Mouse (Mus musculus) splenic B cell, adult 2 months (primary cell): ENCODE data around the gene Pgap3.
"Not testable (repeated sequence)": the region's sequence is repeated elsewhere in the genome, so short reads cannot be mapped to it uniquely, and the experiment has no call there.

Experiments used
- DNase-seq: peaks from one replicate; pipeline ENCODE4 v3.0.0-alpha.2; 2011; ENCODE audit warnings: low read depth, low spot score
- H3K27me3 ChIP-seq: 2 replicates; pipeline ENCODE4 v1.6.1; 2012; ENCODE audit warnings: mild to moderate bottlenecking, low read length, moderate library complexity, mixed read lengths; ENCODE audit not compliant: control insufficient read depth, poor library complexity, insufficient read depth, severe bottlenecking
- H3K36me3 ChIP-seq: 2 replicates; pipeline ENCODE4 v1.6.1; 2012; ENCODE audit warnings: mild to moderate bottlenecking, low read length, moderate library complexity, mixed read lengths; ENCODE audit not compliant: control insufficient read depth, poor library complexity, insufficient read depth, severe bottlenecking

Gene Pgap3

DNA sequence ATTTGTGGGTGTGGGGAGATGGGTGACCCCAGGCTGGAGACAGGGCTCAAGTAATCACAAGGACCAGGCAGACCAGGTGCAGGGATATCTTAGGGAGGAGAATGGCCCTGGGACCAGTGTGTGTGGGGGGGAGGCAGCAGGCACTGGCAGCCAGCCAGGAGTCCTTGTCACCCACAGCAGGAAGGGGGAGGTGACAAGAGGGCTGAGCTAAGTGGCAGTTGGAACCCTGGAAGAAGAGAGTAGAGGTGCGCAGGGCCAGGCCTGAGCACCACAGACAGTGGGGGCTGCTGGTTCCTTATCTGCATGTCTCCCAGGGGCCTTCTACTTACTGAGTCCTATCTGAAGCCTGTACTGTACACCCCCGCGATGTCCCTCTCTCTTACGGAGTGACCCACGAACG lies 7.0 kb downstream of the Pgap3 start:
- no peaks in the 10 kb centered on the region; the same call in 1 of the 2 replicates for H3K27me3 ChIP-seq
- DNase-seq, result no peak
- H3K36me3 ChIP-seq, result no peaks in the 10 kb centered on the region

DNA sequence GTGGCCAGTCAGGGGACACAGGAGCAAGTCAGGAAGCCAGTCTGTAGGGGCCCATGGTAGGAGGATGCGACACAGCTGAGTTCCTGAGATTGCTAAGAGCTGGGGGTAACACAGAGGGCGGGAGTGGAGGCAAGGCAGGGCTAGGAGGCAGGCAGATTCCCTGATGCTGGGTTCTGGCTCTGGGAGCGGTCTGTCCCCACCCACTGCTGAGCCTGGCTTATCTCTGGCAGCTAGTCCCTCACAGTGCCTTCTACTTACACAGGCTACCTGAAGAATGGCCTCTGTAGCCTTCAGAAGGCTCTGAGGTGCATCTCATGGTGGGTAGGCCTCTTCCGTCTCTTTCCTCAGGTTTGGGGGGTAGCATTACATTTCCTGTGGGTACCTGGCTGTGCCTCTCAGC lies 7.6 kb downstream of the Pgap3 start:
- no peaks in the 10 kb centered on the region; the same call in 1 of the 2 replicates for H3K27me3 ChIP-seq
- no peak for DNase-seq
- H3K36me3 ChIP-seq, result no peaks in the 10 kb centered on the region

DNA sequence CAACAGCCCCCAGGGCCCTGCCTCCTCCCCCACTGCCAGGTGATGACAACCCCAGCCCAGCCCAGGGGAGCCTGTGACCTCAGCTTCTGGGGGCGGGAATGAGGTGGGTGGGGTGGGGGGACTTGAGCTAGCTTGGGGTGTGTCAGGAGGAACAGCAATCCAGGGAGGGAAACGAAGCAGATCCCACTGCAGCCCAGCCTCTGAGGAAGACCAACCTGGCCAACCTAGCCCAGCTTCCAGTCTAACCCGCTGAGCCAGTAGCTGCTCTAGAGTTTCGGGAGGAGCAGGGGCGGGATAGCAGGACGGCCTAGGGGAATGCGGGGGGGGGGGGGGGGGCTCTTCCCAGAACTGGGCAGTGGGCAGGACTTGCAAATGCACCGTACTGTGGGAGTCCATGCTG lies 8.3 kb downstream of the Pgap3 start:
- no peaks in the 10 kb centered on the region for H3K36me3 ChIP-seq
- DNase-seq, result no peak
- no peaks in the 10 kb centered on the region; the same call in 1 of the 2 replicates for H3K27me3 ChIP-seq

DNA sequence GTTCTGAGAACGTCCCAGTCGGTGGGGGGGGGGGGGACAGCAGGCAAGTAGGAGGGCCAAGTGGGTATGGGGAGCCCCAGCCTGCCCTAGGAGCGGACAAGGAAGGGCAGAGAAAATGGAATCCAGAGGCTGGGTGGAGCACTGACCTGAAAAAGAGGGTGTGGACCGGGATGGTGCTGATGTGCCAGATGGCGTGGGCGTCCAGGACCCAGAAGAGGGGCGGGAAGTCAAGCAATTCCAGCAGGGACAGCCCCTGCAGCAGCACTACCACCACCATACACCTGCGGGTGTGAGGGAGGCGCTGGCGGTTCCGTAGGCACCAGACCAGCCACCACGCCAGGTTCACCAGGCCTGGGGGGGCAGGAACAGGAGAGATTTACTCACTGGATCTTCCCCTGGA lies 10.1 kb downstream of the Pgap3 start:
- no peak for DNase-seq
- Histone ChIP-seq H3K36me3 (no peaks in the 10 kb centered on the region), H3K27me3 (no peaks in the 10 kb centered on the region)

DNA sequence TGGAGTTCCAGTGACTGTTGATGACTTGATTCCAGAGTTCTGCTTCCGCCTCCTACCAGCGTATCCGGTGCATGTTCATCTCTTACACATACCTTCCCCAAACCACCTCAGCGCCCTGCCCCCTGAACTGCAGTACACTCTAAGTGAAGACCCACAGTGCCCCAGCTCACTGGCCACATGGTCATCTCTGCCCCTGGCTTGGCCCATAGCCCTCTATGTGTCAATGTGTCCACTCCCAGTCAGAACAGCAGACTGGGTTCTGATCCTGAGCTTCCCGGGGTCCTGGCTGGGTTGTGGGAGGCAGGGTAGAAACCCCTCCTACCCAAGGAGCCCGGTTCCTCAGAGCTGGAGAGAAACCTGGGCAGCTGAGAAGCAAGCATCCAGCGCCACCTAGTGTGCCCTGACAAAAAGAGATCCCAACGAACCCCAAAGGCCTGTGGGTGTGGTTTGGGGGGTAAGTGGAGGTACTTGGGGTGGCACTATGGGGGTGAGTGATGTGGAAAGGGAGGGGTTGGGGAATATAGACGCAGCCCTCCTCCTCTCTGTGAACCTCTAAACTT lies 11.0 kb downstream of the Pgap3 start:
- no peaks in the 10 kb centered on the region for H3K27me3 ChIP-seq
- no peaks in the 10 kb centered on the region for H3K36me3 ChIP-seq
- peak; percentile 68 for DNase-seq

DNA sequence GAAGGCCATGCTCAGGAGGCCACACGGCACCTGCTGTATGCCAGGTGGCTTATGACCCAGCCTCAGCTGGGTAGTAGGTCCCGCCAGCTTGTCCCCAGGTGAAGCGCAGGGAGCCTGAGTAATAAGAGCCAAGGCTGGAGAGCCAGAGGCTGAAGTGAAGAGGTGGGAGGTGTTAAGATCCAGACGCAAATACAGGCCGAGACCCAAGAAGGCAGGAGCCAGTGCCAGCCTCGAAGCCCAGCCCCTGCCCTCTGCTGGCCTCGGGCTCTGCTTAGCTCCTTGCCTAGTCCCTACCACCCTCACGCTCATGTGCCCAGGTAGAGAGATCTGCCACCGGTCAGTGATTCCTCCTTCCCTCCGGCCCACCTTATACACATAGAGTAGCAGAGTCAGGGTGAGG lies 12.0 kb downstream of the Pgap3 start:
- no peak for DNase-seq
- H3K27me3 ChIP-seq, result no peaks in the 10 kb centered on the region
- no peaks in the 10 kb centered on the region for H3K36me3 ChIP-seq

DNA sequence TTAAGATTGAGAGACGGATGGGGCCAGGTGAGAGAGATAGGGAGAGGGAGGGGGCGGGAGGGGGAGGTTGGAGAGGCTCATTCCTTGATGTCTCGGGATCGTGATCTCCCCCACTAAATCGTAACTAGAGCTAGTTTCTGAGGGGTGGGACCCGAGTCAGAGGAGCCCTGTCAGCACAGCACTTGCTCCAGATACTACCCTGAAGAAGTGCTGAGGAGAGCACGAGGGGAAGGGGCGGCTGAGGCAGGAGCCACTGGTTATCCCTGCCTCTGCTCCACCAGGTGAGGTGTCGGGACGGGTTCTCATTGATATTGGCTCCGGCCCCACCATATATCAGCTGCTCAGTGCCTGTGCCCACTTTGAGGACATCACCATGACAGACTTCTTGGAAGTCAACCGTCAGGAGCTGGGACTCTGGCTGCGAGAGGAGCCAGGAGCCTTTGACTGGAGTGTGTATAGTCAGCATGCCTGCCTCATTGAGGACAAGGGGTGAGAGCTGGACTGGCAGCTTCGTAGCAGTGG lies 13.2 kb downstream of the Pgap3 start:
- H3K36me3 ChIP-seq, result no peaks in the 10 kb centered on the region
- no peaks in the 10 kb centered on the region for H3K27me3 ChIP-seq
- no peak for DNase-seq

DNA sequence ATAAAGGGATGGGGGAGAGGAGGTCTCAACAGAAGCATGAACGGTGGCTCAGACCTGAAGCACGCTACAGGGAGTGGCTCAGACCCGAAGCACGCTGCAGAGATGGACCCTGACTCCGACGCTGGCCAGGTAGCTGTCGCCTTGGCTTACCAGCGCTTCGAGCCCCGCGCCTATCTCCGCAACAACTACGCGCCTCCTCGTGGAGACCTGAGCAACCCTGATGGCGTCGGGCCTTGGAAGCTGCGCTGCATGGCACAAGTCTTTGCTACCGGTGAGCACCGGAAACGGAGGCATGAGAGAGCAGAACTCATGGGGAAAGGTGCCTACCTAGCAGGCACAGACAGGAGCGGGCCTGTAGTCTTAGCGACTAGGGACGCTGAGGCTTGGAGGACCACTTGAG lies 13.7 kb downstream of the Pgap3 start:
- H3K27me3 ChIP-seq, result no peaks in the 10 kb centered on the region
- no peaks in the 10 kb centered on the region for H3K36me3 ChIP-seq
- no peak for DNase-seq

DNA sequence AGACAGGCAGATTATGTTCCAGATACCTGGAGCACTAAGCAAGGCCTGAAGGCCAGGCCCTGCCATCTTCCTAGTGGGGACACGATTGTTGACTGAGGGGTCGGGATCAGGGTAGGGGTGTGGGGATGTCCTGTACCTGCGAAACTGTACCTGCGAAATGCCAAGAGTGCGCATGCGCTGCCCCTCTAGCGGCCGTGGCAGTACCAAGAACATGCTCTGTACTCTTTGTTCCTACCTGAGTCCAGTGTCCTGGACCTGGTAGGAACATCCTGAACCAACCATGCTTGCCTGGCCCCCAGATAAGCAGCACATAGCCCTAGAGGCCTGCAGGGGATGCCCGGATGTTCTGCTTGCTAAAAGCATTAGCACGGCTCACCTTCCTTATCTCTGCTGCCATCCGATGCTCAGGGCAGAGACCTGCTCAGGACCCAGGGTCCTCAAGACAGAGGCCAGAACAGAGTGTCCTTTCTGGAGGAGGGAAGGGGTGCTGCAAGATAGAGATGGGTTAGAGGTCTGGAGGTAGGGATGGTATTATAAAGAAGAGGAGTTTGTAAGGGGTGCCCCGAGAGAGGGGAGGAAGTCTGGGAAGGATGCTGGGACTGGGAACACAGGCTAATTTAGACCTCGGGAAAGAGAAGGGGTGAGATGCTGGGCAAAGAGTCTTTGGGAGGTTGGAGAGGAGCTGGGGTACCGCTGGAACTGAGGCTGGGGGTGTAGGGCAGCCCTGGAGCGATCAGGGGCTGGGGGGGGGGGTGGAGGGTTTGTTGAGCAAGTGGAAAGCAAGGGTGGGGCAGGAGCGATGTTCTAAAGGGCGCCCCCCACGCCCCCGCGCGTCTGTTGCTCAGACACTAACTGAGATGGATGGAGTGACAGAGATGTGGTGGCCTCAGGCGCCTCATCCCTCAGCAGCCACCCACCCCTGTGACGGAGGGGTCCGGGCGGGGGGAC lies 14.4 kb downstream of the Pgap3 start, which contains the start of gene Pnmt:
Gene Pnmt (plus strand): TSS at position 813 of the 948 bp plus-strand sequence.
- no peak for DNase-seq
- no peaks in the 10 kb centered on the region for H3K36me3 ChIP-seq
- H3K27me3 ChIP-seq, result no peaks in the 10 kb centered on the region

DNA sequence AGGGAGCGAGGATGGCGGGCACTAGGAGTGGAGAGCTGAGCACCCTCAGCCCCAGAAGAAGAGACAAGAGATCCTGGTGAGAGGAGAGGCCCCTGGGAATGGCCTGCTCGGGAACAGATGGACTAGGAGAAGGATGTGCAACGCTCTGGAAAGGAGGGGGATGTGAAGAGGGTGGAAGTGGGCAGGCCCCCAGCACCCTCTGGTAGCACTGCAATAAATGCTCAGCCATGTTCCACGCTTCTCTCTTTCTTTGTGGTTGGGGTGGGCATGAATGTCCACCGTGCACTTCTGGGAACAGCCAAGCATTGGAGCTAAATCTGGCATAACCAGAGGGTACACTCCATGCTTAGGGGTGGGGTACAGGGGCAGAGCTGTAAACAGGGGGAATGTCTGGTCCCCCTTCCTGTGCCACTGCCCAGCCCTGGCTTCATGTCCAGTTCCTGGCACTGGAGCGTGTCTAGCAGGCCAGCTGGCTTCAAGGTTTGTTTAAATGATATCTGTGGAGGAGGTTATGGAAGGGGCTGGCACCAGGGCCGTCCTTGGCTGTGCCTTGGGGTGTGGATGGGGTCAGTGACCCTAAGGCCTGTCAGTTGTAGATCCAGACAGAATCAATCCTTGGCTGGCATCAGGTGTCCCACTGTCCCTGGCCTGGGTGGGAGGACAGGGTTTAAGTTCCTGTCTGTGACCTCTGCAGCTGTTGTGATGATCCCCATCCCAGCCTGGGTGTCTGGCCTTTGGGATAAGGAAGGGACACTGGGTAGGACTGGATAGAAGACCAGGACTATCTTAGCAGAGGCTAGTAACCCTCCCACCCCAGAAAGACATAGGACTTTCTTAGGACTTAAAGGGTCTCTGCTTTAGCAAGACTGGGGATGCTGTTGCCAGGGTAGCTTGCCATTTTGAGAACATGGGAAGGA lies 15.3 kb downstream of the Pgap3 start:
- no peak for DNase-seq
- no peaks in the 10 kb centered on the region for H3K27me3 ChIP-seq
- peaks cover 1% of the 10 kb centered on the region for H3K36me3 ChIP-seq

DNA sequence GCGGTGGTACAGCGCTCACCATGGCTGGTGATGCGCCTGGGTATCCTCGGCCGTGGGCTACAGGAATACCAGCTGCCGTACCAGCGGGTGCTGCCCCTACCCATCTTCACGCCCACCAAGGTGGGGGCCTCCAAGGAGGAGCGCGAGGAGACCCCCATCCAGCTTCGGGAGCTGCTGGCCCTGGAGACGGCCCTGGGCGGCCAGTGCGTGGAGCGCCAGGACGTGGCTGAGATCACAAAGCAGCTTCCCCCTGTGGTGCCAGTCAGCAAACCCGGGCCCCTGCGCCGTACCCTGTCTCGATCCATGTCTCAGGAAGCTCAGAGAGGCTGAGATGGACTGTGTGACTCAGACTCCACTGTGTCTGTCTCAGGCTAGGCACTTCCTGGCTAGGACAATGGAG lies 16.1 kb downstream of the Pgap3 start:
- H3K36me3 ChIP-seq, result peaks cover 6% of the 10 kb centered on the region
- DNase-seq, result no peak
- H3K27me3 ChIP-seq, result no peaks in the 10 kb centered on the region

DNA sequence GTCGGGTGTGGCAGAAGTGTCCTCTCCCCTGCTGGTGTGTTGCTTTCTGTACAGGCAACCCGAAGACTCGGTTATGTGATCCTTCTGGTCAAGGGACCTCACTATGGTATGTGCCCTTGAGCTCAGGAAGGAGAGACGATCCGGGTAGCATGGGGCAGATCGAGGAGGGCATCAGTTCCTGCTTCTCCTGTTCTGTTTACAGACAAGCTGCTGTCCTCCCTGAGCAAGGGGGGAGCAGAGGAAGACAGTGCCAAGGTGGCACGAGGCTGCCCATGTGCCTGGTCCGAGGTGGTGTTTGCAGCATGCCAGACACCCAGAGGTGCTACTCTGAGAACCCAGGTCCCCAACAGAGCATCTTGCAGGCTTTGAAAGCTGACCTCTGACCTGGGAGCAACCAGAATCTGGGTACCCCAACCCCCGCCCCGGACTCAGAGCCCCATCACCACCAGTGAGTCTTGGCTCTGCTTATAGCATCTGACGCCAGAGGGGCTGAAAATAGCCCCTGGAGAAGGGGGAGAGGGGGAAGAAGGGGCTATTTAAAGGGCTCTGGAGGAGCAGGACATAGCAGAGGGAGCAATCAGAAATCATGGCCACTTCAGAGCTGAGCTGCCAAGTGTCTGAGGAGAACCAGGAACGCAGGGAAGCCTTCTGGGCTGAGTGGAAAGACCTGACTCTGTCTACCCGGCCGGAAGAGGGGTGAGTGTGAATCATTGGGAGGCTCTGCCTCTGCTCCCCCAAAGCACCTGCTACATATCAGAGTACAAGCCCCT lies 16.8 kb downstream of the Pgap3 start, which contains the start of gene Tcap:
Gene Tcap (plus strand): TSS at position 551 of the 770 bp plus-strand sequence.
- Histone ChIP-seq H3K27me3 (no peaks in the 10 kb centered on the region), H3K36me3 (peaks cover 6% of the 10 kb centered on the region)
- no peak for DNase-seq

DNA sequence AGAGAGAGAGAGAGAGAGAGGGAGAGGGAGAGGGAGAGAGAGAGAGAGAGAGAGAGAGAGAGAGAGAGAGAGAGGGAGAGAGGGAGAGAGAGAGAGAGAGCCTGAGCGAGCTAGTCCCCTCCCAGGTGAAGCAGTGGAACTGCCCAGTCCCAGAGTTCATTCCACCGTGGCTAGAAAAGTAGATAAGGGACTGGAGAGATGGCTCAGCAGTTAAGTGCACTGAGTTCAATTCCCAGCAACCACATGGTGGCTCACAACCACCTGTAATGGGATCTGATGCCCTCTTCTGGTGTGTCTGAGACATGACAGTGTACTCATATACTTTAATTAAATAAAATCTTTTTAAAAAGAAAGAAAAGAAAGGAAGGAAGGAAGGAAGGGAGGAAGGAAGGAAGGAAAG lies 17.9 kb downstream of the Pgap3 start:
- not testable (repeated sequence) for H3K27me3 ChIP-seq, DNase-seq, H3K36me3 ChIP-seq

DNA sequence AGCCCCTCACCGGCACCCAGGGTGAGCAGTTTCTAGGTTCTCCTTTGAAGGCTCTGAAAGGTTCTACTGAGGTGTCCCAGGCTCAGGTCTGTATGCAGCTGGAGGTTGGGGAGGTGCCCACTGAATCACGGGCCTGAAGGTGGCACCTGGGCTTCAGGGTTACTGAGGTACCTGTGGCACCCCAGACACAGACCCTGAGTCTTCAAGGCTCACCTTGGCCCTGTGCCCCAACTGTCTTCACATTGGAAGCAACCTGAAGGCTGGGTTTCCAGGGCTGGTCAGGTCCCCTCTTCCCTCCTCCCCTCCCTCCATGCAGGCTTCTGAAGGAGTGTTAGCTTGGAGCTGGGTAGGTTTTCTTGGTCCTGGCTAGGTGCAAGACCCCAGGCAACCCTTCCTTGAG lies 18.6 kb downstream of the Pgap3 start:
- no peak for DNase-seq
- Histone ChIP-seq H3K27me3 (no peaks in the 10 kb centered on the region), H3K36me3 (peaks cover 9% of the 10 kb centered on the region)
